Mouse (Mus musculus): ENCODE data around the gene Ylpm1. TPM values are rescaled to one million over a fixed set of nuclear protein-coding genes. Genes with fewer than 3 reads are reported as not detected.
A peak's percentile ranks its signal among the peaks of the same experiment; 100 is the strongest.

The Ylpm1 gene
- 100 to 1,000 TPM; 114 to 128 TPM for total RNA-seq (2021)
- long read RNA-seq, experiment 1, full-length matches to known transcripts = 3 of 12 reads
- long read RNA-seq, experiment 1, partial matches to known transcripts = 6 of 12 reads
- long read RNA-seq, experiment 1, other reads (novel, unspliced or antisense) = 3 of 12 reads
- long read RNA-seq, experiment 2, partial matches to known transcripts = 4 of 8 reads
- long read RNA-seq, experiment 2, other reads (novel, unspliced or antisense) = 4 of 8 reads

DNA sequence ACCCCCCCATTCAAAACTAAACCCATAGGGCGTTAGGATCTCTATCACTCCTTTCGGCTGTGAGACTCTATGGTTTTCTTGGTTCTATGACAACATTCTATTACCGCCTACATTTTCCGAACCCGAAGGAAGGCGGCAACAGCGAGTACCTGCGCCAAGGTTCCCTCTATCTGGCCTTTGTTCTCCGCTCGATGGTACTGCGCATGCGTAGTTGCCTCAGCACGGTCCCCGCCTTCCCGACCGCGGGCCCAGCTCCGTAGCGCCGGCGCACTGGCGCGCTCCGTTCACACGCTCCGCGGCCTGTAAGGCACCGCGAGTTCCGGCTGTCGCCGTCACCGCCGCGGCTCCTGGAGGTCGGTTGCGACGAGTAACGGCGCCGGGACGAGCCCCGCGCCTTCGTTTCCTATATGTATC, at the start of gene Ylpm1:
Gene Ylpm1 (plus strand): TSS at position 239 of the 414 bp plus-strand sequence.
- peak; percentile 97 to 99 for DNase-seq (ENCODE audit: low spot score in 2 of 2)

DNA sequence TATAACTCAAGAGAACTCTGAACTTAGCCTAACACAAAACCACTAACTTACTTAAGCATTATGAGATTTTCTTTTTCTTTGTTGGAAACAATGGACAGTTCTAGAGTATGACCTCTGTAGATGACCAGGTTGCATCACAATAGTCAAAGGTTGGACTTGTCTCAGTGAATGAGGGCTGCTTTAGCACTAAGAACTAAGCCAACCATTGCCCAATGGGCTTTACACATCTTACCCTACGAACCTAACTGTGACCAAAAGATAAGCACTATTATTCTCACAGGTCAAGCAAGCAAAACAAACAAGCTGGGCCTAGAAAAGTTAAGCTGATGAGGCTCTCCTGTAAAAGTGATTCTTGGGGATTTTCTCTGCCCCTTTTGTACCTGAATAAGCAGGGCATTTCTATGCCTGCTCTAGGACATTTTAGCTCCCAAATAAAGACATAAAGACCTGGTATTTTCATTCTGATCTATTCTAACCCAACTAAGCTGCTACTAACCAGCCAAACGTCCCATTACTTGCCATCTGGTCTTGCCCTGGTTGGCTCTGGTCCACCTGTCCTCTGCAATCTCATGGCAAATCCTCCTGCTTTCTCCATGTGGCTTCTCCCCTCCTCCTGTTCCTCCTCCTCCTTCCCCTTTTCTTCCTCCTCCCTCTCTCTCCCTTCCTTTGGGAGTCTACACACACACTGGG, 48.1 kb upstream of the Ylpm1 start:
- no peak for DNase-seq (ENCODE audit: low spot score in 2 of 2)

DNA sequence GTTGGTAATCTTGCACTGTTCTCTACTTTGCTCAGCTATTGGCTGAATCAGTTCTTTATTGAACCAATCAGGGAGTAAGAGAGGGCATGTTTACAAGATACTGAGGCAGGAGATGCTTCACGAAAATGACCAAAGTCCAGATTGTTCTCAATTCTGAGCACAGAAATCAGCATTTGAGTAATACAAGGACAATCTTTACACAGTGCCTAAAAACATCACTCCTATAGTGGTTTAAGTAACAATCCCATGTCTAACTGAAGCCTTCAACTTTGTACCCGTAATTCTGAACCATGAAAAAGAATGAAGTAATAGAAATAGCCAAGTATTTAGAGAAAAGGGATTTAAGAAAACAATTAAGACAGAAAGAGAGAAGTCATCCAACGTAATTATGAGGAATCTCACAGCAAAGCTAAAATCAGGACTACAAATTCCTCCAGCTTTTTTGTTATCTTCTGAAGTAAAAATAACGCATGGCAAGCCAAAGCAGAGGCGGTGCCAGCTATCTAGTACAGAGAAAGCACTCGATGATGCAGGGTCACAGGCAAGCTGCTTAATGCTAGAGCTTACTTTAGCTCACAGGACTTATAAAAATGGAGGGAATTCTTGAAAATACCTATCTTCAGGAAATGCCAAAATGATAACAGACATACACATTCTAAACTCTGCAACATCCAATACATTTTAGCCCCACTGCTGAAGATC, 47.4 kb upstream of the Ylpm1 start:
- DNase-seq (ENCODE audit: low spot score in 2 of 2) = no peak

DNA sequence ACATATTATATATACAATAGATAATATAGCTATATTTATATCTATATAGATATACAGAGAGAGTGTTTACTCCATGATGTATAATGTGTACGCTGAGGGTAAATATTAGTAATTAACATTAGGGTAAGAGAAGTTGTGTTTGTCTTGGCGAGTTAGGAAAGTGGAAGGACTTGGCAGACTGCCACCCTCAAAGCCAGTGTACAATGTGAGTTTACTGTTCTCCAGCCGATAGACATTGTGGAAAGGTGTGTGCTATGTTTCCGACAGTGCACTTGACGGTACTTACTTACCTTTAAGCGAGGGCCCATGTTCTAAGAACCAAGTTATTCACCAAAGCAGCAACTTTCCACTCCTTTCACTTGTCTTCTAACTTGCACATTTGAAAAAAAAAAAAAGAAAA, 45.4 kb upstream of the Ylpm1 start:
- DNase-seq (ENCODE audit: low spot score in 2 of 2) = no peak

DNA sequence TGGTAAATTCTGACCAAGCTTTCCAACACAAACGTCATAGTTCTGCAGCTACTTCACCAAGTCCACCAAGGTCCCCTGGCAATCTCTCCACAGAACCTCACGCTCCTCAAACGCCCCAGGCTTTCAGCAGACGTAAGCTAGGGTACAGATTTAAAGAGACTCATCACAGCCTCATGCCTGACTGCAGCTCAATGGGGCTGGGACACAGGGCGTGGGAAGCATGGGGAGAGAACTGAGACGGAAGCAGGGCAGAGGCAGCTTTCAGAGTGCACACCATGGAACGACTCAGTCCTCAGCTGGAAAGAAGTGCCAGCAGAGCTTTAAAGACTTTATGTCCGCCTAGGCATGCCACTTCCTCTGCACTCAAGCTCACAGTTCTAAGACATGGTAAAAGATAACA, 44.6 kb upstream of the Ylpm1 start:
- DNase-seq (ENCODE audit: low spot score in 2 of 2) = no peak

DNA sequence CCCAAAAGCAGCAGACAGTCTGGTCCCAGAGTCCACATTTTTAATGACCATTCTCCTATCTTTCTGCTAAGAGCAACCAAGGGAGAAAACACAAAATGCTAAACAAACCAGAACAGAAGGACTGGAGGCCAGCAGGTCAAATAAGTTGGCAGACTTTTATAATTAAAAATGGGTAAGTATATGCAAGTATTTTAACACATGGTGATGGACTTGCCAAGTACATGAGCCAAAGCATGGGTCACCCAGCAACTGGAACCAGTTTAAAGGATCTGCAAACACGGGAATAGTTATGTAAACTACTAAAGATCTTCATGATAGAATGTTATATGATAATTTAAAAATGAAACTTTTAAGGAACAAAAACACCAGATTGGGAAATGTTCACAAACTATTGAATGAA, 43.8 kb upstream of the Ylpm1 start:
- no peak for DNase-seq (ENCODE audit: low spot score in 2 of 2)

DNA sequence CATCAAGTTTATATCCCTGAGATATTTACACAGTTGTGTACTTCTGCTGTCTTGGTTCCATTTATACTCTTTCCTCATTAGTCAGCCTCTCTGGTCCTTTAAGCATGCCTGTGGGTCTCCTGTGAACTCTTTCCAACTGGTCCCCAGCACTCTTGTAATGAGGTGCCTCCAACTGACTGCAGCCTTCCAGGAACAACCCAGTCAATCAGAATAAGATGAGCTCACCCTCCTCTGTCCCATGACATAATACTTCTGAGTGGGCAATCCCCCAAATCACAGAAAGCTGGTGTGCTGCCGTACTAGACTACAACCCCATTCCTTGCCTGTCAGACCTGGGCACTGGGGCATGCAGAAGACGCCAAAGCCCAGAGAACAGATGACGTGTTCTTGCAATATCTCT, 39.8 kb upstream of the Ylpm1 start:
- no peak for DNase-seq (ENCODE audit: low spot score in 2 of 2)

DNA sequence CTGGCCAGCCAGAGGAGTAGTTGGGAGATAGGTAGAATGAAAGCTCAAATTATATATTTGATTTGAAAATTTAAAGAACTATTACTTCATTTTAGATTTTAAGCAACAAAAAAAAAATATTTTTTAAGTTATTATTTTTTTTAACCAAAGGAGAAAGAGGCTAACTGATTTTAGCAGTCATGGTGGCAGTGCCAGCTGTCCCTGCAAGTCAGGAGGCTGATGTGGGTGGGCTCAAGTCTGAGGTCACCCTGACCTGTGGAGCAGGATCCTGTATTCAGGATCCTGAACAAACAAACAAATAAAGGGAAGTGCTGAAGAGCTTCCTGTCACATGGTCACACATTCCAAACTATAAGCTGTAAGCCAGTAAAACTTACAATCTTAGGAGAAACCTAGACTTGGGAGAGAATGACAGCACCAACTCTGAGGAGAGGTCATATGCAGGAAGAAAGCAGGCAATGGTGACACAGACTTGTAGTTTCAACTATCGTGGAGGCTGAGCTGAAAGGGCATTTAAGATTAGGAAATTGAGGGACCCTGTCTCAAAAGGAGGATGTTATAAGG, 37.2 kb upstream of the Ylpm1 start:
- no peak for DNase-seq (ENCODE audit: low spot score in 2 of 2)

DNA sequence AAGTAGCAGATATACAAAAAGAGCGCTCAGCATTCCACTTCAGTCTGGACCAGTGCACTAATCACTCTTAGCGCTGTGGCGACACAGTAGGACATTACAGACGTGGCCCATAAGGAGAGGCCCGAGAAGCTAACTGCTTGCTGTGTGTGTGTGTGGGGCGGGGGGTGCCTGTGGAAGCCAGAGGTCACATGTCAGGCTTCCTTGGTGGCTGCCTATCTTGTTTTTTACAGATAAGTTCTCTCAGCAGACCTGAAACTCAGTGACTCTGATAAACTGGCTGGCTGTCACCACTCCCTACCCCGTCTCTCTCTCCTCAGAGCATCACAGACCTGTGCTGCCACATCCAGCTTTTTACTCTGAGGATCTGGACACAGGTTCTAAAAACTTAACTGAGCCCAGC, 33.5 kb upstream of the Ylpm1 start:
- DNase-seq (ENCODE audit: low spot score in 2 of 2) = no peak

DNA sequence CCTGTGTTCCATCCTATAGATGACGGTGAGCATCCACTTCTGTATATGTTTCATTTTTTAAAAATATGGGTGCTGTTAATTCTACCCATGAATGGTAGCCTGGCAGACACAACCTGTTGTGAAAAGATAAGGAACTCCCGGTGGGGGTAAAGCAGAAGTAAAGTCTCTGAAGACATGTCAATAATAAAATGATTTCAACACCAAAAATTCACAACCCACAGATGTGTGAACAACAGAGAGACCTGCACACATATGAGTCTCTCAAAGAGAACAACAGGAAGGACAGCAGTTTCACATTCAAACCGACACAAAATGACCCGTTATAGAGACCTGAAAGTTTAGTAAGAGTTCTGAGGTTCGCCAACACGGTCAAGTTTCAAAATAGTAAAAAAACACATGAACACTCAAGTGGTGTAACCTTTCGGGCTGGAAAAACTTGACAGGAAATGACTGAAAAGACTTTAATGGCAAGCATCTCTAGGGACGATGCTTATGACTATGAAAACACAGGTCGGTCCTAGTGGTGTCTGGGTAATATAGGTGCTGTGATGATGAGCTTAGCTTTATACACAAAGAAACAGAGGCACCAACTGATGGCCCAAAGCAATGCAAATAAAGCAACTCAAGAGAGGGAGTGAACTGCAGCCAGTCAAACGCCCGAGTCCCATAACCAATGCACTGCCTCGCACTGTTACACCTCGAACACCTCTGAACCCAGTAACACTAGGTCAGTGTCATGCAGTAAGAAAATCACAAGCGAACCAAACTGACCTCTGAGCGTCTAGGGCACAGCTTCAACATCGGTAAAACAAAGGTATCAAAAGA, 27.1 kb upstream of the Ylpm1 start:
- no peak for DNase-seq (ENCODE audit: low spot score in 2 of 2)

DNA sequence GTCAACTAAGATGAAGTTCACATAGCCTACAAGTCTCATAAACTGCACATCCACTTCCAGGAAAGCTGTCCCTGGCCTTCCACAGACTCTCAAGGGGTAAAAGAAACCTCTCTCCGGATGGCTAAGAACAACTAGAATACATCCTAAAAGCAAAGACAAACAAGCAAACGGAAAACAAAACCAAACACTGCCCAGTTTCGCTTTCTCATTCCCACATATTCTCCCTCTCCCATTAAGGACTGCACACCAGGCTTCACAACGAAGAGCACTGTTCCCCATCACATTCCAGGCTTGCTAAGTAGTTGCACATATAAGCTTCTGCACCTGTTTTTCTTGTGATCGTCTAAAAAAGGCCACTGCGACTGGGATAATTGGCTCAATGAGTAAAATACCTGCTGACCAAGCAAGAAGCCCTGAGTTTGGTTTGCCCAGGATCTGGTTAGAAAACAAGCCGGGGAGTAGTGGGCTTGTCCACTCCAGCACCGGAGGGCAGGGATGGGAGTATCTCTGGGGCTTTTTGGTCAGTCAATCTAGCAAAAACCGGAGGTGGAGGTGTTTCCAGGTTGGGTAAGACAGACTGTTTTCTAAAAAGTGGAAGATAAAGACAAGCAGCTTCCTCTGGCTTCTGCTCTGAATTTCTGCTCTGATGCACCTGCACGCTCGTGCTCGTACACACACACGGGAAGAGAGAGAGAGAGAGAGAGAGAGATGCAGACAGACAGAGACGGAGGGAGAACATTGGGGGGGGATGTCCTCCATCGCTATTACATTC, 26.3 kb upstream of the Ylpm1 start:
- DNase-seq (ENCODE audit: low spot score in 2 of 2) = no peak

DNA sequence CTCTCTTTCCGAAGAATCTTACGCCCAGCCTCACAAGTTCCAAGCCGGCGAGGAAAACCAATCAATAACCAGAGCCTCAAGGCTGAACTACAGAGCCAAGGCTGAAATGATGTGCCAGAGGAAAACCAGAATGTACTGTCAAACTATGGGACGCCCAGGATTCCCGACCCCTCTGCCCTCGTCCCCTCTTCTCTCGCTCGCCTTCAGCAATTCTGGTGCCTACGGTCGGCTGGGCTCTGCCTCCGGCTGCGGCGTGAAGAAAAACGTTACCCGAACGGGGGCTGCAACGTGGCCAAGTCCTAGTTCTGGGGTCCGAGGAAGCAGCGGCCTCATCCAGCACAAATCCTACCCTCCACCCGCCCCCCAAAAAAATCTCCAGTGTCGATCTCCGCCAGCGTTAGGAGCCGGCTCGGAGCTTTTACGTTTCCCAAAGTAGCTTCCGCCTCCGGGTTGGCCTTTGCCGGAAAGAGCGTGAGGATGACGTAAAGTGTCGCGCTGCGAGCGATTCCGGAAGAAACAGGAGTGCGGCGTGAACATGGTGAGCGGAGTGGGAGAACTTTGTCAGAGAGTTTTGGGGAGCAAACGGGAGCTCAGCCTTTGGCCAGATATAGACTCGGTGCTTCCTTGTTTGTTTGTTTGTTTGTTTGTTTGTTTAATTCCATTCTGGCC, 25.6 kb upstream of the Ylpm1 start, which contains the start of the genes Fcf1 and Arel1:
Gene Fcf1 (plus strand): TSS at position 470 of the 669 bp plus-strand sequence.
Gene Arel1 (minus strand): TSS at position 473 of the 669 bp plus-strand sequence.
- peak; percentile 85 to 93 for DNase-seq (ENCODE audit: low spot score in 2 of 2)

DNA sequence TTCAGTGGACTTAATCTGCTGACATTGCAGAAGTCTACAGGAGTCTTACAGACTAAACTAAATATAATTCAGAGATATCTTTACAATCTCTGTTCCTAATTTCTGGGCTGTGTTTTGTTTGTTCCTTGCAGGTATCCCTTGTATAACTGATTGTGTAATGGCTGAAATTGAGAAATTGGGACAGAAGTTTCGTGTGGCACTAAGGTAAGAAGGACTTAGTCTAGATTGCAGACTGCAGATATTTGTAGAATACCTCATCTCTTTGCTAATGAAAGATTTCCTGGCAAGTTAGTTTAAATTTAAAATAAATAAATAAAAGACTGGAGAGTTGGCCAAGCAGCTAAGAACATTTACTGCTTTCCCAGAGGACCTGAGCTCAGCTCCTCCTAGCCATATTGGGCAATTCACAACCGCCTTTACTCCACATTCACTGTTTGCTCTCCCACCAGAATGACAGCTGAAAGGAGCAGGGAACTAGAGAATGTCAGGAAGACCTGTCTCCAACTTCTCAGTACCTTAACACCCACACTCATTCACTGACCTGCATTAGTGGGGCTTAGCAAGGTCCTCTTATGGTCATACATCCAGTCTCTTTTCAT, 16.8 kb upstream of the Ylpm1 start:
- DNase-seq (ENCODE audit: low spot score in 2 of 2) = no peak

DNA sequence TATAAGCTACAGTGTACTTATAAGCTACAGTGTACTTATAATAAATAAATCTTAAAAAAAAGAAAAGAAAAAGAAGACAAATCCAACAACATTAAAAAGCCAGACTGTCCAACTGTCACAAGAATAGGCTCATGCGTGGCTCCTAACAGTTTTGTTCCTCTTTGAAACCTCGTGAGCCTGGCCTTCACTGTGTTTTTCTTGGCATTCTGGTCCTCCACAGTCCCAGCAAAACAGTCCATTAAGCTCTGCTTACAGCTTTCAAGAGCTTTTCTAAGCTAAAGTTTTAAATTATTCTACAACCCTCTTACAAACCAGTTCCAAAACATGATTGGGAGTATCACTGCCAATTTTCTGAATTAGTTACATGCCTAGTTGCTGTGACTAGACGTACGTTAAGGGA, 6.7 kb upstream of the Ylpm1 start:
- DNase-seq (ENCODE audit: low spot score in 2 of 2) = no peak

DNA sequence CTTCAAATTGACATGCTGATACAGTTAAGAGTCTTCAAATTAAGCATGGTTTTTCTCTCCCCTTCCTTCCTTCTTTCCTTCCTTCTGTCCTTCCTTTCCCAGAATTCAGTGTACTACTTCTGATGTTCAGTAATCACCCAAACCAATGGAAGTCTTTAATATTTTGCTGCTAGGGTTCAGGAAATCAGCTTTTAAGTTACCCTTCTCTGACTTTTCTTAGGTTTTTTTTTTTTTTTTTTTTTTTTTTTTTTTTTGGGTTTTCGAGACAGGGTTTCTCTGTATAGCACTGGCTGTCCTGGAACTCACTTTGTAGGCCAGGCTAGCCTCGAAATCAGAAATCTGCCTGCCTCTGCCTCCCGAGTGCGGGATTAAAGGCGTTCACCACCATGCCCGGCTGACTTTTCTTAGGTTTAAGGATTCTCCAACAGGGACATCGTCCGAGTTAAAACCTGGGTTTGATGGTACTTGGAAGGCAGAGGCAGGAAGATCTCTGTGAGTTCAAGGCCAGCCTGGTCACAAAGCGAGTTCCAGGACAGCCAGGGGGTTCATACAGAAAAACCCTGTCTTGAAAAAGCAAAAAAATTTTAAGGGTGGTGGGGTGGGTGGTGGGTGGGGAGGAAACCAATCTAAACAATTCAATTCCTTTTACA, 884 bp upstream of the Ylpm1 start:
- DNase-seq (ENCODE audit: low spot score in 2 of 2) = no peak

DNA sequence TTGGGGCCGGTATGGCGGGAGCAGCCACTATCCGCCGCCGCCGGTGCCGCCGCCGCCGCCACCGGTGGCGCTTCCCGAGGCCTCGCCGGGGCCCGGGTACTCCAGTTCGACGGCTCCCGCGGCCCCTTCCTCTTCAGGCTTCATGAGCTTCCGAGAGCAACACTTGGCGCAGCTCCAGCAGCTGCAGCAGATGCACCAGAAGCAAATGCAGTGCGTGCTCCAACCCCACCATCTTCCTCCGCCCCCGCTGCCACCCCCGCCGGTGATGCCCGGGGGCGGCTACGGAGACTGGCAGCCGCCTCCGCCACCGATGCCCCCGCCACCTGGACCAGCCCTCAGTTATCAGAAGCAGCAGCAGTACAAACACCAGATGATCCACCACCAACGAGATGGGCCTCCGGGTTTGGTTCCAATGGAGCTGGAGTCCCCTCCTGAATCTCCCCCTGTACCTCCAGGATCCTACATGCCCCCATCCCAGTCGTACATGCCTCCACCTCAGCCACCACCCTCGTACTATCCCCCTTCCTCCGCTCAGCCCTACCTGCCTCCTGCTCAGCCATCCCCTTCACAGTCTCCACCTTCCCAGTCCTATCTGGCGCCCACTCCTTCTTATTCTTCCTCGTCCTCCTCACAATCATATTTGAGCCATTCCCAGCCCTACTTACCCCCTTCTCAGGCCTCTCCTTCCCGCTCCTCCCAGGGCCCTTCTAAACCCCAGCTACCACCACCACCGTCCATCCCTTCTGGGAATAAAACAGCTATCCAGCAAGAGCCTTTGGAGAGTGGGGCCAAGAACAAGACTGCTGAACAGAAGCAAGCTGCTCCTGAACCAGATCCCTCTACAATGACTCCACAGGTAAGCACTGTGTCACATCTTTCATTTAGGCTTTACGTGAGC, 629 bp downstream of the Ylpm1 start:
- peak; percentile 67 to 75 for DNase-seq (ENCODE audit: low spot score in 2 of 2)

DNA sequence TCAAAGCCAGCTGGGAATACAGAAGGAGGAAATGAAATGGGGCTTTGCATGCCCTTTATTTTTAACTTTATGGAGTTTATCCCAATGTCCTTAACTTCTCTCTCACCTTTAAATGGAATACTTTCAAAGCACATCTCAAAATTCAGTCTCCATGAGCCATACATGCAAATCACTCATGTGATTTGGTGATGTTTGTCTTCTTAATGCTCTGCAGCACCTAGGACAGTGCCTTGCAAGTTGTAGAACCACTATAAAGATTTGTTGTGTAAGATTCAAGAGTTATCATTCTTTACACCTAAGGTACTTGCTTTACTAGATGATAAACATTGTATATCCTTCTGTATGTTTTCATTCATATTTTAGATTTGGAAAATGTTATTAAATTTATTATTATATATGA, 2.9 kb downstream of the Ylpm1 start:
- no peak for DNase-seq (ENCODE audit: low spot score in 2 of 2)

DNA sequence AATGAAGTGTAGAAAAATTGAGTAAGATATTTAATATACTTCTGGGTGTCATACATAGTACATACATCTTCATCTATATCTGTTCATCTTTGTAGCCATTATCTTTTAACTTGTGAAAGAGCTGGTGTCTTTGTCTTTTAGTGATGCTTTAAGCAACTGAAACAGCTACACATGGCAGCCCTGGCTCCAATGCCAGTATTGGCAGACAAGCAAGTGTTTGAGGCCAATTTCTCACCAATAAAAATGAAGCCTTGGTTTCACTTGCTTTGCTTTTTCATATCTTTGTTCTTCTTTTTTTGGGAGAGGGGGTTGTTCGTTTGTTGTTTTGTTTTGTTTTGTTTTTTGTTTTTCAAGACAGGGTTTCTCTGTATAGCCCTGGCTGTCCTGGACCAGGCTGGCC, 10.1 kb downstream of the Ylpm1 start:
- peak in 1 of 2 experiments; percentile 52 for DNase-seq (ENCODE audit: low spot score in 2 of 2)

All from layer of hippocampus, postnatal 14 days (tissue).